Mouse (Mus musculus) liver, adult 2 months (tissue): ENCODE data around the gene Krtcap2.

ENCODE experiments used
- CTCF ChIP-seq: fragments of 200-500 bp; IDR thresholded peaks from 2 replicates; pipeline ENCODE4 v1.5.1; 2011; ENCODE audit warnings: low read depth, low read length, control low read depth
- POLR2A ChIP-seq: fragments of 200-500 bp; IDR thresholded peaks from 2 replicates; pipeline ENCODE4 v1.6.1; 2011; ENCODE audit warnings: low read length, control low read depth; ENCODE audit not compliant: insufficient read depth; ENCODE audit errors: extremely low read depth

DNA sequence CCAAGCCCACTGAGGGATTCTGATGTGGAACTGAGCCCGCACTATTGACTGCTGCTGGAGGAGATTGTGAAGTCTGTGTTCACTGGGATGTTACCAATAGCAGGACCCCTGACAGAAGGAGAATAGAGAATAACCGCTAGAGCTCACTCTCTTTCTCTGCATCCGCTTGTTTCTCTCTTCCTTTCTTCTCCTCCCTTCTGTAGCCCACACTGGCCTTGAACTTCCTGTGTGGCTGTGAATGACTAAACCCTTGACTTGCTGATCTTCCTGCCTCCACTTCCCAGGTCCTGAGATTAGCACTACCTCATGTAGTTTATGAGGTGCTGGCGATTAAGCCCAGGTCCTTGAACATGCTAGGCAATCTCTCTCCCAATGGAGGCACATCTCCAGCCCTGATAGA, 1.7 kb downstream of the Krtcap2 start:
- TF ChIP-seq CTCF (no peak), POLR2A (no peak)
